ENCODE assay signal across 11 mouse cellular contexts in genomic region chr10:79417142-79417771, GRCm38 (mm10). TPM values are rescaled to one million over a fixed set of nuclear protein-coding genes. Genes with fewer than 3 reads are reported as not detected.
DNase-seq lines count a peak whose midpoint lies in the region; ATAC-seq lines count a peak whose summit lies in the region.
"Had no signal": no experiment of that assay in that cellular context is flagged by ENCODE, and none has a peak within 500 bp of the region (broad histone marks: within the 10 kb centered on the region; RNA-seq: fewer than 3 reads in every experiment).

No protein-coding gene starts in this region.

- peak overlapping the region; percentile 54 for H3K4me3 ChIP-seq in erythroblast, embryonic 14.5 days (replicated peaks)

- H3K27me3 ChIP-seq in erythroblast, embryonic 14.5 days (ENCODE audit: control insufficient read depth) = no peaks in the 10 kb centered on the region

- no peaks in the 10 kb centered on the region for H3K4me1 ChIP-seq in erythroblast, embryonic 14.5 days (ENCODE audit: control insufficient read depth)

- peak; percentile 94 for DNase-seq in A20 (ENCODE audit: low read depth, low spot score)
- DNase-seq in lung, postnatal 25 days (ENCODE audit: low spot score) = peak; percentile 16
- no peak for DNase-seq in gastrocnemius, postnatal 4 days (ENCODE audit: low spot score in 2 of 2)
- DNase-seq in cerebellum, adult 11-12 months = no peak
- DNase-seq: left cerebral cortex, postnatal 4 days had no signal

- H3K36me3 ChIP-seq in erythroblast, embryonic 14.5 days (ENCODE audit: control insufficient read depth) = no peaks in the 10 kb centered on the region

- H3K9me3 ChIP-seq in erythroblast, embryonic 14.5 days (ENCODE audit: control insufficient read depth, low read length) = peaks cover 32% of the 10 kb centered on the region

- ATAC-seq in erythroblast, adult 5-6 weeks (replicated peaks; ENCODE audit: low FRiP score, poor library complexity, severe bottlenecking) = no peak
- ATAC-seq in common myeloid progenitor, adult 5-6 weeks (replicated peaks; ENCODE audit: low read depth, poor library complexity, severe bottlenecking) = peak; percentile 92
- no peak for ATAC-seq in frontal cortex, adult (ENCODE audit: low TSS enrichment)

RNA-seq across cellular contexts. Expression of gene Vmn2r83, which starts 51.3 kb away (rescaled TPM):
- polyA plus RNA-seq in erythroblast, embryonic 14.5 days (2012) = not detected in 2 replicates
- total RNA-seq in erythroblast, adult 5-6 weeks (2015; ENCODE audit: low replicate concordance) = not detected in 2 replicates
- not detected in 2 replicates for total RNA-seq in erythroblast, adult 5-6 weeks (2017; ENCODE audit: low replicate concordance)
- not detected in 2 replicates for total RNA-seq in common myeloid progenitor, adult 5-6 weeks (2017)
- not detected for total RNA-seq in gastrocnemius, postnatal 4 days (2021)
- total RNA-seq: heart, postnatal 10 days; left cerebral cortex, postnatal 4 days had no signal
- polyA plus RNA-seq: neural tube, embryonic 14.5 days had no signal

Comparison
In these comparisons a context has a peak if more than half of its experiments do, and no peak if none do; other contexts are left out.
1. DNase-seq: peak in A20 (single experiment) and lung, postnatal 25 days (single experiment); none in gastrocnemius, postnatal 4 days (0 of 2) and cerebellum, adult 11-12 months (single experiment).